Mouse (Mus musculus) heart, adult 2 months (tissue): ENCODE measurements around the gene Pkd1l2. TPM values are rescaled to one million over a fixed set of nuclear protein-coding genes. Genes with fewer than 3 reads are reported as not detected.
A peak's percentile ranks its signal among the peaks of the same experiment; 100 is the strongest.

Experiments used
- DNase-seq, 2 experiments: peaks; one replicate each; pipeline ENCODE4 v3.0.0; 2021
- H3K27ac ChIP-seq: fragments of 200-600 bp; 2 replicates; pipeline ENCODE4 v1.8.1; 2022
- H3K27me3 ChIP-seq: fragments of 200-500 bp; 2 replicates; pipeline ENCODE4 v1.6.1; 2012; ENCODE audit warnings: mild to moderate bottlenecking, low read length, inconsistent platforms, mixed read lengths; ENCODE audit not compliant: control insufficient read depth, insufficient read depth
- H3K36me3 ChIP-seq: fragments of 200-500 bp; 2 replicates; pipeline ENCODE4 v1.6.1; 2012; ENCODE audit warnings: low read length, inconsistent platforms; ENCODE audit not compliant: control insufficient read depth, insufficient read depth
- H3K4me1 ChIP-seq: fragments of 200-500 bp; 2 replicates; pipeline ENCODE4 v1.6.1; 2011; ENCODE audit warnings: low read length; ENCODE audit not compliant: control insufficient read depth, insufficient read depth
- H3K4me3 ChIP-seq: fragments of 200-600 bp; 2 replicates; pipeline ENCODE4 v1.8.1; 2022
- H3K79me2 ChIP-seq: fragments of 200-500 bp; replicated peaks from 2 replicates; pipeline ENCODE4 v1.6.1; 2012; ENCODE audit warnings: mild to moderate bottlenecking, inconsistent platforms, low read length, moderate library complexity, mixed read lengths; ENCODE audit not compliant: control insufficient read depth, insufficient read depth
- H3K9ac ChIP-seq: fragments of 200-500 bp; 2 replicates; pipeline ENCODE4 v1.6.1; 2012; ENCODE audit warnings: low read depth, mild to moderate bottlenecking, control low read depth, inconsistent platforms, low read length, mixed read lengths
- CTCF ChIP-seq: fragments of 200-600 bp; IDR thresholded peaks from 2 replicates; pipeline ENCODE4 v1.8.1; 2022; ENCODE audit warnings: antibody characterized with exemption, mild to moderate bottlenecking, moderate library complexity
- EP300 ChIP-seq: fragments of 200-500 bp; IDR thresholded peaks from 2 replicates; pipeline ENCODE4 v1.6.1; 2011; ENCODE audit warnings: low read depth, low read length, control low read depth; ENCODE audit not compliant: insufficient read depth
- POLR2A ChIP-seq: fragments of 200-500 bp; IDR thresholded peaks from 2 replicates; pipeline ENCODE4 v1.6.1; 2011; ENCODE audit warnings: mild to moderate bottlenecking, low read depth, low read length, control low read depth; ENCODE audit not compliant: insufficient read depth
- WGBS: fragments of 180-500 bp; shearing (Covaris S2); methylation state at CpG from one replicate; pipeline ENCODE4 v1.1.7; 2018; 5-methylcytosine and 5-hydroxymethylcytosine counted together
- intact Hi-C: fragments of 180-260 bp; cut with DNase I; formaldehyde crosslinking; loops from one replicate; pipeline ENCODE4 v1.15.1; 2025
- polyA plus RNA-seq: library from polyadenylated mRNA; depleted of rRNA; stranded (reverse); fragments of >200 nt; gene quantifications from 2 replicates; pipeline ENCODE4 v1.2.3, GENCODE M21; 2012
- total RNA-seq, 2 experiments: library from RNA; stranded (reverse); gene quantifications; 2 replicates each; pipeline ENCODE4 v1.2.3; 2021

The Pkd1l2 gene
- total and polyA plus RNA-seq, 3 experiments: not detected

DNA sequence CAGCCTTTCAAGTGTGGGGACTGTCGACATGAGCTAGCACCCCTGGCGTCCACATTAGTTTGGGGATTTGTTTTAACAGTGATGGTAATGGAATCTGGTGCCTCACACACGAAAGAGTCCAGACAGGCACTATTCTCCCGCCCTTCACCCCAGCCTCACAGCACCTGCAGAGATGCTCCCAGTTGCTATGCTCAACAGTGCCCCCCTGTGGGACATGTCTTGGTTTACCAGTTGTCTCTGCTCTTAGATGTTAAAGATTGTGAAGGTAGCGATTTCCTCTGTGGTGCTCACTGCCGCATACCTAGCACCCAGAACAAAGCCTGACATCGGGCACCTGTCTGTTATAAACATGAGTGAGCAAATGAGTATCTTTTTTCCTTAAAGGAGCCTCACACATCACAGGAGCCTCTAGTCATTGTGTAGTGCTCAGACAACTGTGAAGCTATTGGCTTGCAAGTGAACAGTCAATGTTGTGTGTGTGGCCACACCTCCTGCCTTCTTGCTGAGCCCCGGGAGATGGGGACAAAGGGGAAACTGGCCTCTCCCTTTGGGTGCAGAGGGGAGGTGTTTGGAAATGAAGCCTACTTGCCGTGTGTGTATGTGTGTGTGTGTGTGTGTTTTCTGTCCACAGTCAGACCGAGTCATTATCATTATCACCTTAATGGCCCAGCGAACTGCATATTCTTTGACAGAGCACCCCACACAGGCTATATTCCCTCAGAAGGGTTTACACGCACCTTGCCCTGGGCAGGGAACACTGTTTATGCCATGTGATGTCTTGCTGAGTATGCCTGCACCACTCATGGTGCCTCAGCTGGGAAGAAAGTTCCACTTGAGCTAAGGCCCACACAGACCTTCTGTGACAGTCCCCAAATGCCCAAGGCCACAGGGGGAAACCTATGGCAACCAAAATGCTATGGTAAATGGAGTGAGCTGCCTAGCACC is 28.8 kb downstream of the Pkd1l2 start:
- 71% methylated on average over 12 of the region's 12 CpGs for WGBS
- no peaks in the 10 kb centered on the region for H3K36me3 ChIP-seq
- TF ChIP-seq CTCF: peak; percentile 20; the same call in 1 of the 2 replicates
- TF ChIP-seq POLR2A: no peak
- TF ChIP-seq EP300: no peak
- H3K9ac ChIP-seq: no peak overlapping the region
- intact Hi-C loops: no loop called here
- no peak overlapping the region for H3K27ac ChIP-seq
- no peak overlapping the region for H3K4me3 ChIP-seq
- no peaks in the 10 kb centered on the region for H3K79me2 ChIP-seq
- no peaks in the 10 kb centered on the region for H3K27me3 ChIP-seq
- no peaks in the 10 kb centered on the region; the same call in 1 of the 2 replicates for H3K4me1 ChIP-seq
- no peak for DNase-seq

DNA sequence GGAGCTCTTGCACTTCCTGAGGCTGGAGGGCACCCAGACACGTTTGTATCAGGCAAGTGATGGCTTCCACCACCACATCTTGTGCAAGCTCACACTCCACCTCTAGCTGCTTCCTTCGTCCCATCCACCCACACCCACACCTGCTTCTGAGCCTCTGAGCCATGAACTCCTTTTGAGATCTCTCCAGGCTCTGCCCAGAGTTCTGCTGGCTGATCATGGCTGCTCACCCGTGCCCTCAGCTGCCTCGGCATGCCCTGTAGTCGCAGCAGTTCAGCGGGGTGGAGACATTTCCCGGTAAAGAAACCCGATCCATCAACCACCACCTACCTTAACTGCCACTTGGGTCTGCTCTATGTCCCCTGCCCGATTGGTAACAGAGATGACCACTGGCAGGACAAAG is 30.9 kb downstream of the Pkd1l2 start:
- H3K4me3 ChIP-seq: no peak overlapping the region
- WGBS: 66% methylated on average over 9 of the region's 9 CpGs
- intact Hi-C loops: no loop called here
- TF ChIP-seq CTCF: no peak
- TF ChIP-seq EP300: no peak
- TF ChIP-seq POLR2A: no peak
- no peak for DNase-seq
- no peaks in the 10 kb centered on the region for H3K27me3 ChIP-seq
- H3K4me1 ChIP-seq: no peaks in the 10 kb centered on the region; the same call in 1 of the 2 replicates
- no peak overlapping the region for H3K9ac ChIP-seq
- H3K36me3 ChIP-seq: no peaks in the 10 kb centered on the region
- no peak overlapping the region for H3K27ac ChIP-seq
- no peaks in the 10 kb centered on the region for H3K79me2 ChIP-seq

DNA sequence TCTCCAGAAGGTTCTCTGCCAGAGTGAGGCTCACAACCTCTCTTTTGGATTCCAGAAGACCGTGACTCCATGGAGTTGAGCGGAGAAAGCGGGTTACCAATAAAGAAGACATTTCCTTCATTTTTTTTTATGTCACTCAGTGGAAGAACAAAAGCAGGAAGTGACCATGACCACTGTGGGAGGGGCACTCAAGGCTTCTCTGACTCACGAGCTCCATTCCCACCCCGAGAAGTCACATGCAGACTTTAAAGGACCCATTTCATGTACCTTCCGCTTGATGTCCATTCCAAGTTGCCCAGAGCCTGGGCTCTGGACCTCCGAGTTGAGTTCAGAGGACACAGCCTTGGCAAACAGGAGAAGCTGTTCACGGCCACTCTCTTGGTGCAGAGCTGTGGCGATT is 31.5 kb downstream of the Pkd1l2 start:
- H3K27me3 ChIP-seq: no peaks in the 10 kb centered on the region
- intact Hi-C loops: no loop called here
- TF ChIP-seq EP300 (no peak), POLR2A (no peak), CTCF (no peak)
- H3K27ac ChIP-seq: no peak overlapping the region
- H3K4me1 ChIP-seq: no peaks in the 10 kb centered on the region; the same call in 1 of the 2 replicates
- H3K36me3 ChIP-seq: no peaks in the 10 kb centered on the region
- no peaks in the 10 kb centered on the region for H3K79me2 ChIP-seq
- peak in 1 of 2 experiments; percentile 20 for DNase-seq
- H3K4me3 ChIP-seq: no peak overlapping the region
- WGBS: 55% methylated on average over 9 of the region's 9 CpGs
- no peak overlapping the region for H3K9ac ChIP-seq

DNA sequence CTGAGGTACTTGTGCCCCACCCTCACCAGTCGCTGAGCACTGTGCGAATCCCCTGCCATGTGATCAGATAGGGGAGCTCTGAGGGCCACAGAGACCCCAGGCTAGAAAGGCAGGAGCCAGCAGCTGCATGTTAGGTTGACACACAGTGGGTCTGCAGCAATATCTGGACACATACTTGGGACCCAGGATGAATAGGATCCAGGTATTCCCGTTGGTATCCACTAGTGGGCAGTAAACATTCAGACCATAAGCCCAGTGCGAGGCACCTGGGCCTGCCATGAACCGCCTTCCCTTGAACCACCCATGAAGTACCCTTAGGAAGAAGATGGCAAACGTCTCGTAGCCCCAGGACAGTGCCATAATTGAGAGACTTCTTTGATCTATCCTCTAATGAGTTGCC is 32.8 kb downstream of the Pkd1l2 start:
- no peak for DNase-seq

DNA sequence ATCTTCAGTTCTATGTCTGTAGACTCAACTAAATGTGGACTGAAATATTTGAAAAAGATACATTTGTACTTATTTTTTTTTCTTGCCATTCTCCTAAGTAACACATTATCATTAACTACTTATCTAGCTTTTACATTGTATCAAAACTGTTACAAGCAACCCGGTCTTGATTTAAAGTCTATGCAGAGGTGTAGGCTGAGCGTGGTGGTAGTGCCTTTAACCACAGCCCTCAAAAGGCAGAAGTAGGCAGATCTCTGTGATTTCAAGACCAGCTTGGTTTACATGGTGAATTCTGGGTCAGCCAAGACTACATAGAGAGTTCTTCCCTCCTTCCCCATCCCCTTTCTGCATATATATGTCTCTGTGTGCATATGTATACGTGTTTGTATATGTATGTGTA is 38.7 kb downstream of the Pkd1l2 start:
- no peaks in the 10 kb centered on the region for H3K79me2 ChIP-seq
- no peak overlapping the region for H3K27ac ChIP-seq
- no peak for TF ChIP-seq CTCF
- TF ChIP-seq POLR2A: no peak
- no peak for TF ChIP-seq EP300
- WGBS: 80% methylated on average over 3 of the region's 3 CpGs
- H3K27me3 ChIP-seq: no peaks in the 10 kb centered on the region
- intact Hi-C loops: no loop called here
- no peak overlapping the region for H3K4me3 ChIP-seq
- no peak for DNase-seq
- H3K36me3 ChIP-seq: no peaks in the 10 kb centered on the region
- H3K9ac ChIP-seq: no peak overlapping the region
- H3K4me1 ChIP-seq: no peaks in the 10 kb centered on the region

More for the DNA sequence above, 32.8 kb downstream of the Pkd1l2 start:
- 68% methylated on average over 7 of the region's 7 CpGs for WGBS
- TF ChIP-seq EP300: no peak
- no peak for TF ChIP-seq POLR2A
- TF ChIP-seq CTCF: no peak
- no peaks in the 10 kb centered on the region for H3K79me2 ChIP-seq
- intact Hi-C loops: no loop called here
- no peaks in the 10 kb centered on the region for H3K36me3 ChIP-seq
- H3K27ac ChIP-seq: no peak overlapping the region
- no peaks in the 10 kb centered on the region; the same call in 1 of the 2 replicates for H3K4me1 ChIP-seq
- H3K4me3 ChIP-seq: no peak overlapping the region
- no peaks in the 10 kb centered on the region for H3K27me3 ChIP-seq
- H3K9ac ChIP-seq: no peak overlapping the region

DNA sequence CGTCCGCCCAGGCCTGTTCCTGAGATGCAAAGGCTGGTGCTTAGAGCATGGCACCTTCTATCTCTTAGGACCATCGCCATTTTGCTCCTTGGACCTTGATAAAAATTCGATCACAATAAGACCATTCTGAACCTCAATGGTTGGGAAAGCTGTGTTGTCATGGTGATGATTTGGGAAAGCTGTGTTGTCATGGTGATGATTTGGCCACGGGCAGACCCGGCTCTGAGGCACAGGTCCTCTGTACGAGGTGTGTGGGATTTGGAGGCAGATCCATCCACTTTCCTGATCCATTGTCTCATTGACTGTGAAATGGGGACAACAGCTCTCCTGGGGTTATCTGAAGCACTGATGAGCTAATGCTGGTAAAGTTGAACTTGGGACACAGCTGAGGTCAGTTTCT is 42.4 kb downstream of the Pkd1l2 start:
- H3K4me3 ChIP-seq: no peak overlapping the region
- DNase-seq: no peak
- intact Hi-C loops: no loop called here
- H3K9ac ChIP-seq: no peak overlapping the region
- no peak for TF ChIP-seq POLR2A
- no peak for TF ChIP-seq CTCF
- no peak for TF ChIP-seq EP300
- H3K27me3 ChIP-seq: no peaks in the 10 kb centered on the region
- H3K27ac ChIP-seq: no peak overlapping the region
- no peaks in the 10 kb centered on the region for H3K79me2 ChIP-seq
- no peaks in the 10 kb centered on the region for H3K36me3 ChIP-seq
- no peaks in the 10 kb centered on the region for H3K4me1 ChIP-seq
- WGBS: 71% methylated on average over 7 of the region's 7 CpGs
